Mouse (Mus musculus) left cerebral cortex, adult 2 months (tissue): ENCODE measurements at regions not wholly inside any gene's neighbourhood (a gene's known extent, or its start where the extent isn't known, plus 50 kb on each side); places are given as distances from the start of the nearest gene placed in this dataset.

Experiments
- DNase-seq, 2 experiments: peaks; one replicate each; pipeline ENCODE4 v3.0.0; 2021 to 2022; ENCODE audit warnings: low spot score in 2 of 2, mixed read lengths in 1 of 2; ENCODE audit errors: extremely low spot score in 1 of 2
- H3K27ac ChIP-seq: fragments of 200-600 bp; 2 replicates; pipeline ENCODE4 v1.8.1; 2022
- H3K4me3 ChIP-seq: fragments of 200-600 bp; 2 replicates; pipeline ENCODE4 v1.8.1; 2022
- CTCF ChIP-seq: fragments of 200-600 bp; IDR thresholded peaks from 2 replicates; pipeline ENCODE4 v1.8.1; 2022; ENCODE audit warnings: antibody characterized with exemption, mild to moderate bottlenecking, moderate library complexity
- intact Hi-C: fragments of 180-260 bp; cut with DNase I; formaldehyde crosslinking; loops from one replicate; pipeline ENCODE4 v1.15.1; 2025

GRCm38 (mm10) chr9:93420283-93420682 is 878.3 kb downstream of the Plod2 start:
- intact Hi-C loops = loop anchor here (10.0 kb wide), 1 partner anchor 575 kb away; no protein-coding TSS in a partner anchor
- no peak overlapping the region for H3K27ac ChIP-seq
- H3K4me3 ChIP-seq = no peak overlapping the region
- TF ChIP-seq CTCF = no peak
- no peak for DNase-seq

- intact Hi-C loops = no loop called here
- no peak for TF ChIP-seq CTCF
- H3K4me3 ChIP-seq = no peak overlapping the region
- no peak overlapping the region for H3K27ac ChIP-seq
- DNase-seq = no peak
Measured at GRCm38 (mm10) chr9:93432335-93432734, 890.3 kb downstream of the Plod2 start.

DNA sequence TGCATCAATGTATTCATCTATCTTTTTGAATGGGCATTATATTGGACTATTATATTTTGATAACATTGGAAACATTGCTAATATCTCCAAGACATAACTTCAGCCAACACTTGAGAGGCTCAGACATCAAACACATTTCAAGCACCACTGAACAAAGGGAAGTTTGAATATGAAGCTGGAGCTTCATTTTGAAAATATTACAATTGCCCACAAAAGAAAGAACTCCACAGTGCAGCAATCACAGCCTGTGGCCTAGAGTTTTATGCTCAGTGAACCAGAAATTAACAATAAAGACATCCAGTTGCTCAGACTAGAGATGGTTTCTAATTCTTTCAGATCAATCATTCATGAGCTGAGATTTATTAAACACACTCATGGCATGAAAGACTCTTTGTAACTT is 916.7 kb downstream of the Plod2 start:
- no peak for TF ChIP-seq CTCF
- intact Hi-C loops = no loop called here
- Histone ChIP-seq H3K4me3 (no peak overlapping the region), H3K27ac (no peak overlapping the region)
- no peak for DNase-seq
